Mouse (Mus musculus) forebrain, embryonic 10.5 days (tissue): ENCODE results near the gene Spop. TPM values are rescaled to one million over a fixed set of nuclear protein-coding genes. Genes with fewer than 3 reads are reported as not detected.
A peak's percentile ranks its signal among the peaks of the same experiment; 100 is the strongest.

ENCODE experiments used
- DNase-seq: peaks from one replicate; pipeline ENCODE4 v3.0.0-alpha.2; 2017; ENCODE audit warnings: low spot score; ENCODE audit errors: extremely low spot score
- H3K27ac ChIP-seq: fragments of 300-500 bp; sonication (generic); 2 replicates; pipeline ENCODE4 v1.5.1; 2016; ENCODE audit warnings: mild to moderate bottlenecking
- H3K27me3 ChIP-seq: fragments of 300-500 bp; sonication (generic); 2 replicates; pipeline ENCODE4 v1.6.1; 2016; ENCODE audit warnings: mild to moderate bottlenecking; ENCODE audit not compliant: poor library complexity, severe bottlenecking
- H3K36me3 ChIP-seq: fragments of 300-500 bp; sonication (generic); replicated peaks from 2 replicates; pipeline ENCODE4 v1.6.1; 2016; ENCODE audit warnings: mild to moderate bottlenecking, moderate library complexity
- H3K4me1 ChIP-seq: fragments of 300-500 bp; sonication (generic); 2 replicates; pipeline ENCODE4 v1.6.1; 2016
- H3K4me3 ChIP-seq: fragments of 300-500 bp; sonication (generic); 2 replicates; pipeline ENCODE4 v1.5.1; 2016; ENCODE audit warnings: mild to moderate bottlenecking, moderate library complexity
- H3K9me3 ChIP-seq: fragments of 300-500 bp; sonication (generic); 2 replicates; pipeline ENCODE4 v1.6.1; 2016; ENCODE audit warnings: mild to moderate bottlenecking, moderate library complexity
- WGBS: fragments of 180-500 bp; shearing (Covaris S2); methylation state at CpG from one replicate; pipeline ENCODE4 v1.1.7; 2016; 5-methylcytosine and 5-hydroxymethylcytosine counted together
- polyA plus RNA-seq: library from polyadenylated mRNA; unstranded; fragments of >200 nt; fragmentation: Nextera tagmentation; extraction: Ambion mirVana; gene quantifications from 2 replicates; pipeline ENCODE4 v1.2.1, GENCODE M21; 2016

Gene Spop
- polyA plus RNA-seq, 1 experiment from 2014 or later: 142 TPM

DNA sequence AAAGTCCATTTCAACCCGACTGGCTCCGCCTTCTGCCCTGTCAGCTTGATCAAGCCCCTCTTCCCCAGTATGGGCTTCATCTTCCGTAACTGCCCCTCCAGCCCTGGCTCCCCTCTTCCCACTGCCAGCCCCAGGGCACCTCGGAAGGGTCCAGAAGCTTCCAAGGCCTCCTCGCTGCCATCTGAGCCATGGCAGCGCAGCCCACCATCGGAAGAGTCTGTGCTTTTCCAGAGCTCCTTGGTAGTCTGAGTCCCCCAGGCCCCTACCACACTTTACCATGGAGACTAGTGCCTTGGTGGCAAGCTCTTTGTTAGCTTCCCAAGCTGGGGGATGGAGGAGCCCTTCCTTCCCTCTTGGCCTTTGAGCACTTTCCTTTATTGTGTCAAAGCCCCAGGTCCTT is 33.2 kb upstream of the Spop start:
- 94% methylated on average over 7 of the region's 7 CpGs for WGBS
- H3K27ac ChIP-seq: no peak overlapping the region
- H3K4me1 ChIP-seq: peaks cover 7% of the 10 kb centered on the region
- no peak for DNase-seq
- peaks cover 47% of the 10 kb centered on the region for H3K36me3 ChIP-seq
- no peak overlapping the region for H3K4me3 ChIP-seq
- H3K9me3 ChIP-seq: no peaks in the 10 kb centered on the region
- no peaks in the 10 kb centered on the region for H3K27me3 ChIP-seq

- 94% methylated on average over 1 of the region's 1 CpGs for WGBS
- H3K27ac ChIP-seq: no peak overlapping the region
- no peak for DNase-seq
- no peaks in the 10 kb centered on the region for H3K27me3 ChIP-seq
- peaks cover 11% of the 10 kb centered on the region for H3K4me1 ChIP-seq
- H3K9me3 ChIP-seq: no peaks in the 10 kb centered on the region
- H3K4me3 ChIP-seq: no peak overlapping the region
- peaks cover 43% of the 10 kb centered on the region for H3K36me3 ChIP-seq
Observed at GRCm38 (mm10) chr11:95381146-95381545, 32.7 kb upstream of the Spop start.

- 88% methylated on average over 5 of the region's 5 CpGs for WGBS
- H3K9me3 ChIP-seq: no peaks in the 10 kb centered on the region
- H3K27me3 ChIP-seq: no peaks in the 10 kb centered on the region
- no peak overlapping the region for H3K4me3 ChIP-seq
- no peak overlapping the region for H3K27ac ChIP-seq
- H3K4me1 ChIP-seq: peaks cover 20% of the 10 kb centered on the region
- no peak for DNase-seq
- H3K36me3 ChIP-seq: peaks cover 48% of the 10 kb centered on the region
Observed at GRCm38 (mm10) chr11:95383331-95383986, 30.4 kb upstream of the Spop start.

DNA sequence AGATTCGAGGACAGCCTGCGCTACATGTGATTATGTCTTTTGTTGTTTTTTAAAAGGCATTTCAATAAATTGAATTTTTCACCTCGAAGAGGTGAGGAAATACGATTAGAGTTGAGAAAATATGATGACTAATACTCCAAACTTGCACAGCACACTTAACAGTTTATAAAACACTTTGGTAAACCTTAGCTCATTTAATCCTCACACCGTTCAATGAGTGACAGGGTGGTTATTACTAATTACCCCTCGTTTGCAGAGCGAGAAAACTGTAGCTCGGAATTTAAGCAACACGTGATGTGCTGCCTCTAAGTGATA is 29.9 kb upstream of the Spop start:
- H3K27me3 ChIP-seq: no peaks in the 10 kb centered on the region
- H3K27ac ChIP-seq: peak overlapping the region; percentile 99
- 43% methylated on average over 9 of the region's 9 CpGs for WGBS
- H3K9me3 ChIP-seq: no peaks in the 10 kb centered on the region
- H3K4me1 ChIP-seq: peaks cover 20% of the 10 kb centered on the region
- peaks cover 48% of the 10 kb centered on the region for H3K36me3 ChIP-seq
- peak overlapping the region; percentile 93 for H3K4me3 ChIP-seq
- no peak for DNase-seq

DNA sequence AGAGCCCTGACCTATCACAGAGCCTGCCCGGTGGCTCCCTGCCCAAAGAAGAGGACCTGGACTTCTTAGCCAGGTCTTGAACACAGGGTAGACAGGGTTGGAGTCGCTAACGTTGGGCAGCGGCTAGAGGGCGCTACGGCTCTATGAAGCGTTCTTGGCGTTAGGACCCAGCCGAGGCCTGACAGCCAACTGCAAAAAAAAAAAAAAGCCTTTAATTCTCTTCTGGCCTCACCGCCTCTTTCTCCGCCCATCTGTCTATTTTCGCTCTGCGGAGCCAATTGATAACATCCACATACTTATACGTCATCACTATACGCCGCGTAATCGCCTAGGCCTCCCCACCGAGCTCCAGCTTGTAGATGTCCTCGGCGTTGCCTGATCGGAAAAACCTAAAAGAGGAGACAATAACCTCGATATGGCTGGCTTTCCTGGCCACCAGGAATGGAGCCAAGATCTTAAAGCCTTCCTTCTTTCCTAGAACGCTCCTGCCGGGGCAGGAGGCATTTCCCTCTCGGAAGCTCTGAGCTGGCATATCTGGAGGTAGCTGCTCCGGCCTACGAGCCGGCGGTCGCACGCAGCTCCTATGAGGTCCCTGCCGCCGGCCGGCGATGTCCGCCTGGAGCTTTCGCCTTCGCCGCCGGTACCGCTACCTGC is 29.4 kb upstream of the Spop start, which contains the start of gene Slc35b1:
Slc35b1 (plus strand) TSS at position 374 of the 654 bp plus-strand sequence.
- Histone ChIP-seq H3K27ac (peak within 1 kb of the TSS; percentile 99), H3K4me3 (peak within 1 kb of the TSS; percentile 93), H3K9me3 (no peaks in the 10 kb centered on the region), H3K36me3 (peaks cover 50% of the 10 kb centered on the region), H3K4me1 (peaks cover 20% of the 10 kb centered on the region), H3K27me3 (no peaks in the 10 kb centered on the region)
- peak; percentile 92 for DNase-seq
- under 1% methylated on average over 42 of the region's 42 CpGs for WGBS

GRCm38 (mm10) chr11:95384973-95385320 is 28.9 kb upstream of the Spop start:
- H3K4me1 ChIP-seq: peaks cover 20% of the 10 kb centered on the region
- peak overlapping the region; percentile 99 for H3K27ac ChIP-seq
- peaks cover 54% of the 10 kb centered on the region for H3K36me3 ChIP-seq
- no peak for DNase-seq
- no peaks in the 10 kb centered on the region for H3K9me3 ChIP-seq
- no peaks in the 10 kb centered on the region for H3K27me3 ChIP-seq
- WGBS: 0% methylated on average over 14 of the region's 14 CpGs
- H3K4me3 ChIP-seq: peak overlapping the region; percentile 93

DNA sequence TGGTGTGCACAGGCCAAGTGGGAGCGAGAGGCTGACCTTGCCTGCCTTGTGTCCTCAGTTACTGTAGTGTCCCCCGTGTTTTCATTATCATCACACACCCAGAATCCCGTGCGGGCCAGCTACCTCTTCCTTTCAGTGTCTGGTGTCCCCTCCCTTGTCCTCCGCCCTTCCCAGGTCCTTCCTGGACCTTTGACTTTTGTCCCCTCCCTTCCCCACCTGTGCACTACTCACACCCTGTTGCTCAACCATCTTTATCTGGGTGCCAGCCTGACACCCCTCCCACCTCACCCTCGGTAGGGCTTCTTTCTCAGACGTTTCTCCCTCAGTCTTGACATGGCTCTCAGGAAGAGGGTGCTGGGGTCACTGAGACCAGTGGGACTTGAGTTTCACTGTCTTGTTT is 26.5 kb upstream of the Spop start:
- no peaks in the 10 kb centered on the region for H3K27me3 ChIP-seq
- H3K36me3 ChIP-seq: peaks cover 63% of the 10 kb centered on the region

GRCm38 (mm10) chr11:95389006-95389405 is 24.9 kb upstream of the Spop start:
- Histone ChIP-seq H3K9me3 (no peaks in the 10 kb centered on the region), H3K4me3 (no peak overlapping the region), H3K36me3 (peaks cover 68% of the 10 kb centered on the region), H3K4me1 (peaks cover 38% of the 10 kb centered on the region), H3K27me3 (no peaks in the 10 kb centered on the region), H3K27ac (no peak overlapping the region)
- no peak for DNase-seq
- 80% methylated on average over 3 of the region's 3 CpGs for WGBS

More for the DNA sequence above, 26.5 kb upstream of the Spop start:
- Histone ChIP-seq H3K4me1 (peaks cover 23% of the 10 kb centered on the region), H3K9me3 (no peaks in the 10 kb centered on the region), H3K4me3 (no peak overlapping the region), H3K27ac (no peak overlapping the region)
- DNase-seq: no peak
- WGBS: 93% methylated on average over 7 of the region's 7 CpGs

DNA sequence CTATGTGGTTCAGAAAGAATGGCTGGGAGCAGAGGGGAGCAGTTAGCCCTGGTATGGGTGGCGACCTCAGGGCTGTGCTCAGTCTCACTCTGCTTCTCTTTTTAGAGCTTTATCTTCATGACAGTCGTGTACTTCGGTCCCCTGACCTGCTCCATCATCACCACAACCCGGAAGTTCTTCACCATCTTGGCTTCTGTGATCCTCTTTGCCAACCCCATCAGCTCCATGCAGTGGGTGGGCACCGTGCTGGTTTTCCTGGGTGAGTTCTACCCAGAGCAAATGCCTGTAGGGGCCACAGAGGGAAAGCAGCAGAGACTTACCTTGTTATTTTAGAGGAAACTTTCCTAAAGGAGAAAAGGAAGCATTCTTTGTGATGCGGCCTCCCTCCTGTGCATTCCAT is 23.5 kb upstream of the Spop start:
- H3K9me3 ChIP-seq: no peaks in the 10 kb centered on the region
- no peak overlapping the region for H3K27ac ChIP-seq
- H3K27me3 ChIP-seq: no peaks in the 10 kb centered on the region
- H3K36me3 ChIP-seq: peaks cover 68% of the 10 kb centered on the region
- peaks cover 39% of the 10 kb centered on the region for H3K4me1 ChIP-seq
- H3K4me3 ChIP-seq: no peak overlapping the region
- DNase-seq: no peak
- 92% methylated on average over 6 of the region's 6 CpGs for WGBS

DNA sequence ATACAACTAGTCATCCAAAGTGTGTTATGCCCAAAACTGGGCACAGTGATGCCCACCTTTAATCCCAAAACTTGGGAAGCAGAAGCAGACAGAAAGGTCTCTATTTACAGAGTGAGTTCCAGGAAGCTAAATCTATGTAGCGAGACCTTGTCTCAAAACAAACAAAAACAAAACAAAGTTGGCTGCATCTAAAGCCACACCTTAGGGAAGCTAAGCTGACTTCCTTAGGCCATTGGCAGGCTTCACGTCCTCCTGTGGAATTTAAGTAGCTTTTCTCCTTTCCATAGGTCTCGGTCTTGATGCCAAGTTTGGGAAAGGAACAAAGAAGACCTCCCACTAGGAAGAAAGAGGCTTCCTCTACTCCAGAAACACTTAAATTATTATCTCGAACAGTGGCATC is 22.7 kb upstream of the Spop start:
- H3K9me3 ChIP-seq: no peaks in the 10 kb centered on the region
- 86% methylated on average over 4 of the region's 4 CpGs for WGBS
- peaks cover 67% of the 10 kb centered on the region for H3K36me3 ChIP-seq
- DNase-seq: no peak
- H3K27ac ChIP-seq: no peak overlapping the region
- no peak overlapping the region for H3K4me3 ChIP-seq
- H3K27me3 ChIP-seq: no peaks in the 10 kb centered on the region
- peaks cover 31% of the 10 kb centered on the region for H3K4me1 ChIP-seq

DNA sequence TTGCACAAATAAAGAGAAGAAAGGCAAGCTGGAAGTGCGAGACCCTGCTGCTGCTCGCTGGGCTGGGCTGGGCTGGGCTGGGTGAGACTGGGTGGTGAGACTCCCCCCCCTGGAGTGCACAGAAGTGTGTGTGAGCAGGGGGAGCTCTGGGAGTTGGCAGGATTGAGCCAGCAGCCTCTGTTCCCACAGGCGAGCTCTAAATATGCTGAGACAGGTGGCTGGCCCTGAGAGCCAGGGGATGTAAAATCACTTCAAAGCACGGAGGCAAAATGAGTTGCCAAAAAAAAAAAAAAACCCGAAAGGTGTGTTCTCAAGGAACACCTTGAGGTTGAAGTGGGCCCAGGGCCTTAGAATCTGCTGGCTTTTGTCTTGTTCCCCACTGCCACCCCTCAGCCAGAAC is 22.1 kb upstream of the Spop start:
- no peak overlapping the region for H3K27ac ChIP-seq

GRCm38 (mm10) chr11:95392223-95392667 is 21.6 kb upstream of the Spop start:
- peaks cover 57% of the 10 kb centered on the region for H3K36me3 ChIP-seq
- H3K9me3 ChIP-seq: no peaks in the 10 kb centered on the region
- no peak overlapping the region for H3K4me3 ChIP-seq
- WGBS: 77% methylated on average over 7 of the region's 7 CpGs
- no peaks in the 10 kb centered on the region for H3K27me3 ChIP-seq
- H3K27ac ChIP-seq: no peak overlapping the region
- peaks cover 23% of the 10 kb centered on the region for H3K4me1 ChIP-seq
- DNase-seq: no peak

More for the DNA sequence above, 22.1 kb upstream of the Spop start:
- Histone ChIP-seq H3K36me3 (peaks cover 62% of the 10 kb centered on the region), H3K27me3 (no peaks in the 10 kb centered on the region), H3K4me3 (no peak overlapping the region), H3K4me1 (peaks cover 26% of the 10 kb centered on the region), H3K9me3 (no peaks in the 10 kb centered on the region)
- no peak for DNase-seq
- WGBS: 82% methylated on average over 5 of the region's 5 CpGs

DNA sequence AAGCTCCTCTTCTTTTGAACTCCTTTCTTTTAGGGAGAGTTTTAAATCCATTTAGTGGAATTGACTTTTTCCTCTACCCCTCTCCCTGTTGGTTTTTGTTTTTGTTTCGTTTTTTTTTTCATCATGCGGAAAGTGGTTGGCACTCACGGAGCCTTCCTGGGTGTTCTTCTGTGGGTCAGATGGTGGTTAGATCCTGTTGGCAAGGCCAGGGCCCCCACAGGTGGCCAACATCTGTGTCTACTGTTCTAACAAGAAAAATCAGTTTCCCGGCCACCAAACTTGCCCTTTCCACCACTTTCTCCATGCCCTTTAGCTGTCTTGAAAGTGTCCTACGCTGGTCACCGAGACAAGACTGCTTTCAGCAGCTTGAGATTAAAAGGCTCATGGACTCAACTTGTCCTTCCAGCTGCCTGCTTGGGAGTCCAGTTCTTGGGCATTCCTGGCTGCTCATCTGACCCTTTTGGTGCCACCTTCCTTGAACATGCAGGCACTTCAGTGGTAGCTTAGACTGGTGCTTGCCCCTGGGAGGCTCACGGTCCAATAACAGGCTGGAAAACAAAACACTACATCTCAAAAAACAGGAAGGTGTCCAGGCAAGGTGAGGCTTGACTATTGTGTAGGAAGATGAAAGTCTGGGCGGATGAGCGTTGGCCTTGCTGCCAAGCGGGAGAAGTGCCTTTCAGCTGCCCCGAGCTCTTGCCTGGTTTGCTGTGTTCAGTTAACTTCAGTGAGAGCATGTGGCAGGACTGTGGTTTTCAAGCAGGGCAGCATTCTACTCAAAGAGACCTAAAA is 21.0 kb upstream of the Spop start:
- no peaks in the 10 kb centered on the region for H3K27me3 ChIP-seq
- no peak overlapping the region for H3K4me3 ChIP-seq
- H3K36me3 ChIP-seq: peaks cover 50% of the 10 kb centered on the region
- peak overlapping the region; percentile 44; the same call in 1 of the 2 replicates for H3K27ac ChIP-seq
- peaks cover 24% of the 10 kb centered on the region for H3K4me1 ChIP-seq
- H3K9me3 ChIP-seq: no peaks in the 10 kb centered on the region
- no peak for DNase-seq
- 83% methylated on average over 11 of the region's 11 CpGs for WGBS
